Mouse (Mus musculus): ENCODE data around the gene Pdss2.

The Pdss2 gene

GRCm38 (mm10) chr10:43220910-43221625 lies at the start of gene Pdss2:
Pdss2 (plus strand) TSS chr10:43221486.
- DNase-seq: peak; percentile 96

DNA sequence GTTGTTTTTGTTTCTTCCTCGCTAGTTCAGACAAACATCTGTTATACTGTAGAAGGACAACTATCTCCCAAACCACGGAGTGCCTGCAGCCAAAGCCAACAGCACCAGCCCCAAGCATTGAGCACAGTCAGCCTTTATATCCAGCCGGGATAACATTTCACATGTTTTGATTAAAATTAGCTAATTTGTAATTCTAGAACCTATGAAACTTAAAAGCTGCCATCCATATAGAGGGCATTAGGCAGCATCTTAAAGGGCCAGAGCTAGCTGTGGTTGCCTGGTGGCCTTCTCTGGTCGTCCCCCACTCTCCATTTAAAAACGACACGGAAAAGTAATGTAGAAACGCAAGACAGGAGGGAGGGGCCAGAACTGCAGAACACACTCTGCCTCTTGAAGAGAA lies 49.2 kb upstream of the Pdss2 start:
- DNase-seq: no peak

DNA sequence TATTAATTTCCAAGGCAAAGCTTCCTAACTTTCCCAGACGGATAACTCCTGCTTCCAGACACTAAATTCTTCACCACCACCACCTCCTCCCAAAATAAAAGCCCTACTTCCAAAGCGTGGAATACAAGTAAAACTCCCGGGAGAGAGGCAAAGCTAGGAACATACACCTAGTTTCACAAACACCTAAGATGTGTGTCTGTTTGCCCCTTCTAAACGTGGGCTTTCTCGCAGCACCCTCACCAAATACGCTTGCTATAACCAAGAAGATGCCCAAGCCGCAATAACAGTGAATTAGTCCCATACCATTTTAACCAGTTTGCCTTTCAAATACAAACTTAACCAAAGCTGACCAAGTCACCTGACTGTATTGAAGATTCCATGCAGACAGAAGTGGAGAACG lies 48.7 kb upstream of the Pdss2 start:
- no peak for DNase-seq

DNA sequence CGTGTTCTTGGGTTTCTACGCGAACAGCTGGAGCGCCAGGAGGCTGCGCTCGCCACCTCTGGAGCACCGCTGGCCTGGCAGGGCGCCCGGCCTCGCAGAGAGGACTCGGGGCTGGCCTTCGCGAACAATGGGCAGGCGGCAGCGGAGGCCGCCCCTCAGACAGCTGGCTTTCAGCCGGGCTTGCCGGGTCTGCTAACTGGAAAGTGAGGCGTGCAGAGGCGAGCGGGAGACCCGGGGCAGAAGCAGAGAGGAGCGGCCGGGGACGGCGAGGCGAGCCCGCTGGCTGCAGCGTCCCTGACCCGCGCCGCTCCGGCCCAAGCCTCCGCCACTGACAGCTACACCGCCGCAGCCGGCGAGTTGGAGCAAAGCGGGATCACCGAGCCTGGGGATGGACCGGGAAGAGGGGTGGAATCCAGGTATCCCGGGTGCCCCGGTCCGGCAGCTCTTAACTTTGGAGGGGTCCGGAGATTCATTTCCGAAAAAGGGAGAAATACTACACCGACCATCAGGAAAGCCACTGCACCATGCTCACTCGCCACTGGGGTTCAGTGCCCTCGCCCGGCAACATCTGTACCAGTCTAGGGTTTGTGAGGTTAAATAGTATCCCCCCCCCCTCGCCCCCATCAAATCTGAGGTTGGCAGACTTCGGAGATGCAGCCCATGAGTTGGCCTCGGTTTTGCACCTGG lies 48.0 kb upstream of the Pdss2 start:
- peak; percentile 58 for DNase-seq

DNA sequence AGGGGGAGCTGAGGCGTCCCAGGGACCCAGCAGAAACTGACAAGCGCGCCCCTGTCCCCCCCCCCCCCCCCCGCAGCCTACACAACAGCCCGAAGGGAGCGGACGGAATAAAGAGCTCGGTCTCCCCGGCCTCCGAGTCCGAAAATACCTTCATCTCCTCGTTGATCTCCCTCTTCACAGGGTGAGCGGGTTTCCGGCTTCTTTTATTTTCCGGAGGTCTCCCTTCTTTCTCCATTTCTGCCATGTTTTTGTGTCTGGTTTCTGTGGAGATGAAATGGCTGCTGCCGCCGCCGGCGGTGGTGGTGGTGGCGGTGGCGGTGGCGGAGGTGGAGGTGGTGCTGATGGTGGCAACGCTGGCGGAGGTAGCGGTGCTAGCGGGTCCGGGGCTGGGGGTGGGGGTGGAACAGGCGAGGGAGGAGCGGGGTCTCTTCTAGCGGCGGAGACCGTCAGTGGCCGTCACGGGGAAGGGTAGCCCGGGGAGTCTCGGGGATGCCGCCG lies 47.4 kb upstream of the Pdss2 start:
- peak; percentile 50 for DNase-seq

DNA sequence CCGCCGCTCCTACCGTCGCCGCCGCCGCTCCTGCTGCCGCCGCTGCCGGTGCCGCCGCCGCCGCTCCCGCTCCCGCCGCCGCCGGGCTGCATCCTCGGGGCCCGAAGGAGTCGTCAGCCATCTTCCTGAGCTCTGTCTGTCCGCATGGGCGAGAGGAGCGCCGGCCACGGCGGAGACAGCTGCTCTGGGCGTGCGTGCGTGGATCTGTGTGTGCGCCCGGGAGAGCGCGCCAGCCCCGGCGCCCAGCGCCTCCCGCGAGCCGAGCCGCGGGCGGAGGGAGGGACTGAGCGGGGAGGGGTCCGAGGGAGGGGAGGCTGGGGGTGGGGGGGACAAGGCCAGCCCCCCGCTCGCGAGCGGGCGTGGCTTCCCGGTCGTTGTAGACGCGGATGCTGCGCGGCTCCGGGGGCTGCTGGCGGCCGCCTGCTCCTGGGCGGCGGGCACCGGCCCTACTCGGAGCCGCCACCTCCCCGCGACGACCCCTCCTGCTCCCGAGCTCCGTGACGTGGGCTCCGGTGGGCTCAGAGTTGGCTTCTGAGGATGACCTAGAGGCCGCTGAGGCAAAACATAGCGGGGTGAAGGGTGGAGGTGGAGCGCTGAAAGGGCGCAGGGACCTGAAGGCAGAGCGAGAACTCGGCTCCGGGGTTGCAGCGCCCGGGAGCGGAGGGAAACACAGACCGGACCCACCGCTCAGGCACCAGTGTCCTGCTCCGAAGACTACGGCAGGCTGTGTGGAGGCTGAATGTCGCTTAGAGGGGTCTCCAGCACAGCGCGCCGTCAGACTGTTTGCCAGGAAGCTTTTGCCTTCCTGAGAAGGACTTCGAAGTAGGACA lies 46.7 kb upstream of the Pdss2 start, which contains the start of the genes Sobp and 9030612E09Rik:
Sobp (minus strand) TSS at position 205 of the 830 bp plus-strand sequence.
9030612E09Rik (plus strand) TSS at position 379 of the 830 bp plus-strand sequence.
- DNase-seq: peak; percentile 80

DNA sequence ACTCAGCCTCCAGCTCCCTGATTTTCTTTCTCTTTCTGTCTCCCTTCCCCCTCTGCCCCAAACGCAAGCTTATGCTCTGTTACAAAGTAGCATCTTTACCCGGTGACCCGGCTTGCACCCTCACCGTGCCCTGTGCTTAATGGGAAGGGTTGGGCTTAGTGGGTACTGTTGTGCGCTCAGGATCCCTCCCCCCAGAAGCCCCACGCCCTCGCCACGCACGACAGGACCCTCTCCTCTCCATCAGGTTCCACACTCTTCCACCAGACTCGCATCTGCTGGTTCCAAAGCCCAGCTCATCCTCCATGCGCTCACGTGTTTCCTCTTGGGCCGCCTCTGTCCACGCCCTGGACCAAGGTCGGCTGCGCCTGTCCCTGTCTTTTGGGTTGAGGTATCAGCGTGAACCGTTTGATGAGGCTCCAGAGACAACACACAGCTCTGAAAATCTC lies 46.1 kb upstream of the Pdss2 start:
- DNase-seq: peak; percentile 72

- peak; percentile 55 for DNase-seq
These were observed 40.9 kb upstream of the Pdss2 start for GRCm38 (mm10) chr10:43180313-43180912.

DNA sequence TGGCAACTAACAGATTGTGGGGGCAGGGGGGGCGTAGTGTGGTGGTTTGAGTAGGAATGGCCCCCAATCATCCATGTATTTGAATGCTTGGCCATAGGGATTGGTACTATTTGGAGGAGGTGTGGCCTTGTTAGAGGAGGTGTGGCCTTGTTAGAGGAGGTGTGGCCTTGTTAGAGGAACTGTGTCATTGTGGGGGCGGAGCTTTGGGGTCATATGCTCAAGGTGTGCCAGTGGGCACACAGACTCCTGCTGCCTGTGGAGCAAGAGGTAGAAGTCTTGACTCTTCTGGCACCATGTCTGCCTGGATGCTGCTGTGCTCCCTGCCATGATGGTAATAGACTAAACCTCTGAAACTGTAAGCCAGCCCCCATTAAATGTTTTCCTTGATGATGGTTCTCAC lies 21.1 kb upstream of the Pdss2 start:
- no peak for DNase-seq

DNA sequence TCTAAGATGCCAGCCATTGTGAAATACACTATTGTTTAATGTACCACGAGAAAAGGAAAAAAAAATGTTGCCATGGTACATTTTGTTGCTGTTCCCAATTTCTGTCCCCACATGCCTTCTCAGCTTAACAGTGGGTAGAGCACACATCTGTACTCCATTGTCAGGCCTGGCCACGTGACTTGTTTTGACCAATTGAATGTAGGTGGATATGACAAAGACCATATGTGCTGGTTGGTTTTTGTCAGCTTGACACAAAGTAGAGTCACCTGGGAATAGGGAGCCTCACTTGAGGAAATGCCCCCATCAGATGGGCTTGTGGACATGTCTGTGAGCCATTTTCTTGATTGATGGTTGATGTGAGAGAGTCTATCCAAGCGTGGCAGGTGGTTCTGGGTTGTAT lies 17.4 kb upstream of the Pdss2 start:
- no peak for DNase-seq

DNA sequence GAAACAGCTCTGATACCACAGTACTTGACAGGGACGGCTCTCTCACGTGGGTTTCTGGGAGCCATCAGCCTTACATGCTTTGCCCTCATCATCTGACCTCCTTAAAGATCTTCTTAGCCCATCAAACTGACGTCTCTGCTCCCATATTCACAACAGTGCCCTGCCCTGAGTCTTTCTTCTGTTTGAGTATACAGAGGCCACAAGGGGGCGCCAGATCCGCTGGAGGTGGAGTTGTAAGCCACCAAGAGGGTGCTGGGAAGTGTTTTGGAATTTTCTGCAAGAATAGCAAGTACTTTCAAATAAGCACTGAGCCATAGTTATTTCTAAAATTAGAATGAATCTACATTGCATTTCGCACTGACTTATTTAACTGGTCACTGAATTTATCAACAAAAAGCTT lies 9.4 kb upstream of the Pdss2 start:
- DNase-seq: no peak

- DNase-seq: no peak
These were observed 3.9 kb upstream of the Pdss2 start for GRCm38 (mm10) chr10:43217361-43217900.

DNA sequence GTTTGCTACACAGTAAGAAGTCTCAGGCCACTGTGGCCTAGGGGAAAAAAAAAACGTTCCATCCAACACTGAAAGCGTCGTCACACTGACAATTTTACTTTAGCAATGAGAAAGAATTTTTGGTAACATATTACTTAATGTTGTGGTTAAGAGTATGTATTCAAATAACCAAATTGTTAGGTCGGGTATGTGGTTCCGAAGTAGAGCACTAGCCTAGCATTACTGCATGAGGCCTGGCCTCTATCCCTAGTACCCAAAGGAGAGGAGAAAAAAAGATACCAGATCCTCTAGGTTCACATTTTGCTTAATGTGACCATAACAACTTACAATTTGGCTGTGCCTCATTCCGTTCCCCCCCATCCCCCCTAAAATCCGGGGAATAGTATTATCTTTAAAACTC lies 807 bp upstream of the Pdss2 start:
- no peak for DNase-seq

GRCm38 (mm10) chr10:43221659-43222058 lies 373 bp downstream of the Pdss2 start:
- no peak for DNase-seq

GRCm38 (mm10) chr10:43223391-43223790 lies 2.1 kb downstream of the Pdss2 start:
- no peak for DNase-seq

- no peak for DNase-seq
These were observed 5.1 kb downstream of the Pdss2 start for GRCm38 (mm10) chr10:43226391-43226790.

- DNase-seq: no peak
These were observed 8.0 kb downstream of the Pdss2 start for GRCm38 (mm10) chr10:43229236-43229635.

DNA sequence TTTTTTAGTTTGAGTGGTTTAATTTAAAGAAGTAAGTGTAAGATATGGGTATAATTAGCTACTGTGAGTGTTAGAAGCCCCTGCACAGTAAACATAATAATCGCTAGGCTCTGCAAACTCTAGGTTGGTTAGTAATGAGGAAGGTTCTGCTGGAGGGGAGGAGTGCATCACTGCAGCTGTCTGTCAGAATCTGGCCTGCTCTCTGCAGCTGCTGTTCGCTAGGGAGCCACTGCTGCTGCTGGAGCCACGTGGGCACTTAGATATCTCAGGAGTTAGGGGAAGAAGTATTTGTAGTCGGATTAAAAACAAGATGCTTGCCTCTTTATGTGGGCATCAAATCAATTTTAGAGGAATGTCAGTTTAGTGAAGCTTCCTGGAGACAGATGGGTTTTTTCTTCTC lies 13.2 kb downstream of the Pdss2 start:
- no peak for DNase-seq

DNA sequence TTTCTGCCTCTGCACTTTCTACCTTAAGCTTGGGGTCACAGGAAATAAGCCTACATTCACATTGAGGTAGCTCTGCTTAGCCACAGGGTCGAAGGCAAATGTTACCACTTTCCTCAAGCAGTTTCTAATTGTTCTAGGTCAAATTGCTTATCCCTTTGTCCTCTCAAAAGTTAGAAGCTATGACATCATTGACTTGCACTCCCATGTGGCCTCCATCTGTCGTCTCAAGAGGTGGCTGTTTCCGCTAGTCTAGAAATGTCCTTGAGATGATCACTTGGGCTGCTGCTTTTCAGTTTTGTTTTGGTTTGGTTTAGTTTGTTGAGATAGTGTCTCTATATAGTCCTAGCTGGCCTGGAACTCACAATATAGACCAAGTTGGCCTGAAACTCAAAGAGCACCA lies 13.7 kb downstream of the Pdss2 start:
- no peak for DNase-seq

GRCm38 (mm10) chr10:43235758-43236669 lies 14.7 kb downstream of the Pdss2 start:
- DNase-seq: no peak

- DNase-seq: no peak
These were observed 20.9 kb downstream of the Pdss2 start for GRCm38 (mm10) chr10:43242215-43242614.
